Mouse (Mus musculus) adipocyte (in vitro differentiated cells): ENCODE measurements around the gene Kcnab2.
A peak's percentile ranks its signal among the peaks of the same experiment; 100 is the strongest.

ENCODE experiments used
- DNase-seq: peaks from one replicate; pipeline ENCODE4 v3.0.0-alpha.2; 2016; ENCODE audit warnings: low spot score

Gene Kcnab2

GRCm38 (mm10) chr4:152451371-152451770 lies 26.3 kb downstream of the Kcnab2 start:
- no peak for DNase-seq

DNA sequence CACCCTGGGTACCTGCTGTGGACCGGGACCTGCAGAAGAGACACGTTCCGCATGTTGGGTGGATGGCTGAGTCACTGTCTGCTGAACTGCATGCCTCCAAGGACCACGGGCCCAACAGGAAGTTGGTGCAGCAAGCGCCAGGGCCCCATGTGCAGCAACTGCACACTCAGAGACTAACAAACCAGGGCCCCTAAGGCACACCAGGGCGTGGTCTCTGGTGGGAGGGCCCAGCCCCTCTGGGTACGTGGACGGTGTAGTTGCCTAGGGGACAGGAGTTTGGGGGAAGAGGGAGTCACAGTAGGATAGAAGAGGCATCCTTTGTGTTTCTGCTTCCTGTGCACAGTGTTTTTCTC lies 29.0 kb downstream of the Kcnab2 start:
- no peak for DNase-seq

- no peak for DNase-seq
These were observed 29.7 kb downstream of the Kcnab2 start for GRCm38 (mm10) chr4:152447731-152448665.

- peak; percentile 7 for DNase-seq
These were observed 31.5 kb downstream of the Kcnab2 start for GRCm38 (mm10) chr4:152446178-152446577.

GRCm38 (mm10) chr4:152441536-152441935 lies 36.1 kb downstream of the Kcnab2 start:
- no peak for DNase-seq

DNA sequence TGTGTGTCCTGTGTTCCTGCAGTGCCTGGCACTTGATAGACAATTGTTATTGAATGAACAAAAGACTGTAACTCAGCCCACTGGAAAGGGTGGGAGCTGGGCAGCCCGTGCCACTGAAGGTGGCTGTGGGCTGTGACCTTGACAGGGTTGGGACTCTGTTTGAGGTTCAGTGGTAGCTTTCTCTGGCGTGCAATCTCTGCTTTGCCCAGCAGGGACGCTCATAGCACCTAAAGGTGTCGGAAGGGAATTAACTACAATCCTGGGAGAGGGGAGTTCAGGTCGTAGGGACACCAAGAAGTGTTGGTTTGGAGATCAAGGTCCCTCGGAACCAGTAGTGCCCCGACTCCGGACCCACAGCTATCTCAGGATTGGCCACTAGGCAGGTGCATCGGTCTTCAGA lies 36.8 kb downstream of the Kcnab2 start:
- no peak for DNase-seq

DNA sequence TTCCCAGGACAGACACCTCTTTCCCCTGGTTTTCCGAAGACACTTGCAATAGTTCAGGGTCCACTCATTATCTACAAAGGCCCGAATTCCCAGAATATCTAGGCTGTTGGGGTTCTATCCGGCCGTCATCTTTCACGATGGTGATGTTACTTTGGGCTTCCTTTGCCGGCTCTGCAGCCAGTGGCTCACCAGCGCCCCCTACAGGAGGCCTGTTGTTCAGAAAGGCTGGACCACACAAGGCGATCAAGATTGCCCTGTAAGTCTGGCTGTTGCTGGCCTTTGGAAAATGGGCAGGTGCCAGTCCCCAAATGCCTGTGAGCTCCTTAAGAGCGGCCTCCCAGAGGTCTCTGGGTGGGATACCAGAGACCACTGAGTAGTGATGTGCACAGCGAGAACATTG lies 42.4 kb downstream of the Kcnab2 start:
- DNase-seq = peak; percentile 55

DNA sequence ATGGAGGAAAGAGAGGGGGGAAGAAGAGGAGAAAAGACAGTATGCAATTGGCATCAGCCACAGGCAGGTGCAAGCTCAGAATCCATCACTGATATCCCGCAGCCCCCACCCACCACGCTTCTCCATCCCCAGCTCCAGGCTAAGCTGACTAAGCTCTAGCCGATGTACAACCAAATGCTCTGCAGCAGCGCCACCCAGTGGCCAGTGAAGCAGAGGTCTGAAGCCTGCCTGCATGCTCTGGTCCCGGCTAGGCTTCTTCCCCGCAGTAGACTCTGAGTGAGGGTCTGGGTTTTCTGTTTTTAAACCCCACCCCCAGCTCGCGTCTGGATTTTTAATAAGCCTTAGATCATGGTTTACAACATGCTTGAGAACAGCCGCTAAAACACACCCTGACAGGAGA lies 42.8 kb downstream of the Kcnab2 start:
- peak; percentile 89 for DNase-seq

DNA sequence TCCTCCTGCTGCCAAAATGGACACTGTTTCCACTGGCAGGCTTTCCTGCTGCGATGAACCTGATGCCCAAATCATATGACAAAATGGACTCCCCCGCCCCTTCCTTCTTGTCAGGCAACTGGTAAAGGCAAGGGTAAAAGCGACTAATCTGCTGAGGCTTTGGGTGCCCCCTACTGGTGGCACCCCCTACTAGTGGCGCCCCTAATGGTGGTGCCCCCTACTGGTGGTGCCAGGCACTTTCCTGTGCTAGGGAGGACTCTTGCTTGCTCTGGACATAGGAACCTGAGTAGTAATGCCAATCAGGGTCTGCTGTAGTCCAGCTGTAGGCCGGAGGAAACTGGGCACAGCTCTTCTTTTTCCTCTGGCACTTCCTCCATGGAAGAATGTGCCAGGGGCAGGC lies 45.4 kb downstream of the Kcnab2 start:
- peak; percentile 51 for DNase-seq

DNA sequence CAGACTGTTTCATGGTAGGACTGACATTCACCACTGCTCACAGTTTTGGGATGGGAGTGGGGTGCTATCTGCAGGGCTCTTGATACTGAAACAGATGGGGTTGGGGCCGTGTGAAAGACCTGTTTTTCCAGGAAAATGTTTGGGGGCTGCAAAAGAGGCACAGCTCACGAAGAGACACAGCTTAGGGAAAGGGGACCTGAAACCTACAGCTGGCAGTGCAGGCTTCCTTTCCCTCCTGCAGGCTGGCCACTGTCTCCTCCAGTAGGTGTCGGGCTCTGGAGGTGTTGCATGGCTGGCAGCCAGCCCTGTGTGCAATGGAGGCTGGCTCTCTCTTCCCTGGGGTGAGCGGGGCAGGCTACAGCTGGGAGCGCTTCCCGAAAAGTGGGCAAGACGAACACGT lies 49.4 kb downstream of the Kcnab2 start:
- DNase-seq = no peak

GRCm38 (mm10) chr4:152424922-152425321 lies 52.7 kb downstream of the Kcnab2 start:
- DNase-seq = peak; percentile 26

DNA sequence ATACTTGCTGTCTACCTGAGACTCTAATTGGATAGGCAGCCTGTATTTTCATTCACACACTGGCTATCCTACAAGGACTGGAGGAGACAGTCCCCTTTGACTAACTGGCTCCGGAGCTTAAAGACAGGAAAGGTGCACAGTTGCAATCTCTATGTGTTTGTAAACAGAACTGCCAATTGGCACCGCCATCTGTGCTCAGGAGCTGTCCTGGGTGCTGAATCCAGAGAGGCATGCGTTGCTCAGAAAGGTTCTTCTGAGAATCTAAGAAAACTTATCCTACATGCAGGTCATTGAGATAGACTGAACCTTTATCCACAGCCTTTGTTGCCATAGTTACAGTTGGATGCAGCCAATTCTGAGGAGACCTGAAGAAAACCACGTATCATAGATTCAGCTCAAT lies 53.3 kb downstream of the Kcnab2 start:
- peak; percentile 77 for DNase-seq

GRCm38 (mm10) chr4:152423576-152423975 lies 54.1 kb downstream of the Kcnab2 start:
- DNase-seq = no peak

DNA sequence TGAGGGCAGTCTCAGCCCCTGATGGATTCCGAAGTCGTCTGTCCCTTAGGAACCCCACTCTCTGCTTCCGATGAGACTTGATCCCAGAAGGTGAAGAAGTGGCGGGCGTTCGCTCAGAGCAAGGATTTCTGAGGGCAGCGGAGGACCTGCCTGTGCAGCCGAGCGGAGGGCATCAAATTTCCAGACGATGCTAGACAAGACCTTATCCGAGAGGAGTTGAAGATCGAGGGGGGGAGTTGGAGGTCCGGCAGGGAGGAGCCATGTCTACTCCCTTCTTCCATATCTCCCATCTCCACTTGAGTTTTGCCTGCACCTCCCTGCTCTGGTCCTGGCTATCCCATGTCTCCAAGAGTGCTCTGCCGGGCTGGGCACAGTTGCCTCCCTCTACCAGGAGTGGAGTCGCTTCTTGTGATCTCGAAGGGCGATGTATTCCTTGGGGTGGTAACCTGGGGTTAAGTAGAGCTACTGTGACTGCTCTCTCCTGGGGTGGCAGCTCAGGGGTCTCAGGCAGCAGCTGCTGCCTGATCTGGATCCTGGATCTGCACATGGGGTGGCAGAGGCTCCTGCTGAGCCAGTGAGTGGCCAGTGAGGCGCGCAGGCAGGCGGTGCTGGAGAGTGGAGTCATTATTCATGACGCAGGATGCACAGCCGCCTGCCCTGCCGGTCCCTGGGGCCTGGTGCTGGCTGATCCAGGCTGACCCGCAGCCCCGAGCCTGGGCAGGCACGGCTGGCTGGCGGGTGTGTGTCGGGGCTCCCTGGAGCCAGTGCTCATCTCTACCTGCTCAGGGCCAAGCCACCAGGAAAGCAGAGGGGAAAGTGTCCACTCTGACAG lies 59.2 kb downstream of the Kcnab2 start:
- DNase-seq = no peak

DNA sequence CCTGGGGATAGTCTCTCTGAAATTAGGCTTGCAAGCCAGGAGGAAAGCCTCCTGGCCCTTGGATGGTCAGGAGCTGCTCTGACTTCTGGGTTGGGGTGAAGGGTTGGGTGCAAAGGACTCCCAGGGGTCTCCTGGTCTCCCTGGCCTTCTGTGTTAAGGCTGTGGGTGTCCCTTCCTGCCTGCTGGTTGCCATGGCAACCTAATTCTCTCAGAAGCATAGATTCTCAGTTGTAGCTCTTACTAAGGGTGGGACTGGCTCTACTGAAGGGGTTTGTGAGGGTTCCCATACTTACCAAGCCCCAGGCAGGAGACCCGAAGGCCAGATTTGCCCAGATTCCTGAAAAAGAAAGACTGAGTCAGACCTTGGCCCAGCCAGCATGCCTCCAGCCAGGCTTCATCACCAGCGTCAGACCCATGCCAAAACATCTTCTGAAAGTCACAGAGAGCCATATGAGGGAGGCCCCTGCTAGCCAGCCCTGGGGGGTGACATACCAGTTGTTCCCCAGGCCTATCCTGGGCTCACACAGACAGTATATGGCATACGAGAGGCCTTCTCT lies 65.1 kb downstream of the Kcnab2 start:
- DNase-seq = no peak

GRCm38 (mm10) chr4:152410961-152411360 lies 66.7 kb downstream of the Kcnab2 start:
- DNase-seq = no peak

DNA sequence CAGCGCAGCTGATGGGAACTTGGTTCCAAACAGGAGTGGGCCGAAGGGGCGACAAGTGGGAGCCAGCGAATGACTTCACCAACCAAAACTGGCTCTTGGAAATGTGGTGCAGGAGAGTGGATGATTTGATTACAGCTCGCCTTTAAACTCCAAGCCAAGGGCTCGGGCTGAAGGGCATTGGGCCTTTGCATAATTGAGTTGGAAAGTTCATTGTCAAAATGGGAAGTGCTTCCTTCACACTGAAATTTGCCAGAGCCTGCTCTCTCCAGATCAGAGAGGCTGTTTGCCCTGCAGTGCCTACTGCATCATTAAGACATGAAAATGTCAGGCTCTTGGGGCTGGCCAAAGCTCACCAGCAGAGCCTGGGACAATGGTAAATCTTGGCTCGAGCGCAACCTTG lies 71.1 kb downstream of the Kcnab2 start:
- DNase-seq = no peak

DNA sequence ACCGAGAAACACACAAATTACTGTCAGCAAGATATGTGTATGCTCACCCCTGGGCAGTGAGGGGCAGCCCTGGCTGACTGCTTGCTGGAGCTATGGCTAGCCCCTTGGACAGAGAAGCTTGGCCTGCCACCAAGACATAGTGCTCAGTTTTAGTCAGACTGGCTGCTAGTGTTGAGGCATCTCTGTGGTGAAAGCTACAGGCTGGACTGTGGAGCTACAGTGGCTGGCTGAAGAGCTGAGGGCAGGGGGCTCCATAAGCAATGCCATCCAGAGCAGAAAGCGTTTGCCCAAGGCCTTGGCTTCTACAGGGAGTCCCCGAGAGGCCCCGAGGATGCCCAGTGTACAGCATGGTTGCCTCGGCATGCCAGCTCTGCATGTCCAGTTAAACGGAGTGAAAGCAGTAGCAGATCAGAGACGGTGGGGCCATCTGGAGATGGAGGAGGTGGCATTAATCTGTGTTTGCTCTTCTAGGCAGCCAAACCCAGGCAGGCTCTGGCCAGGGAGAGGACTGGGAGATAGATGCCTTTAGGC lies 71.9 kb downstream of the Kcnab2 start:
- DNase-seq = no peak

DNA sequence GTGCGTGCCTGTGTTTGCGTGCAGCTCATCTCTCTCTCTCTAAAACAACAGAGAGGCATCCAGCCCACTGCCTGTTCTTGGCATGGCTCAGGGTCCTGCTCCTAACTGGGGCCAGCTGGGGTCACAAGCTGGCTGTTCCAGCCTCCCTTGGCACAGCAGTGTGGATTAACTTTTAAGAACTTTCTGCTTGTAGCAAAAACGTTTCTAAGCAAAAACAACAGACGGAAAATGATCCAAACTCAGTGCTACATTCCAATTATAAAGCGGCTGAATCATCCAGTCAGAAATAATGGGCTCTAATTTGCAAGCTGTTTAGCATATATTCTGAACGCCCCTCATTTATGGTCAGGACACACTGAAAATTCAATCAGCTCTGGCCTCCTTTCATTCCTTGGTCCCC lies 72.5 kb downstream of the Kcnab2 start:
- peak; percentile 27 for DNase-seq

- DNase-seq = no peak
These were observed 78.7 kb downstream of the Kcnab2 start for GRCm38 (mm10) chr4:152398926-152399325.

DNA sequence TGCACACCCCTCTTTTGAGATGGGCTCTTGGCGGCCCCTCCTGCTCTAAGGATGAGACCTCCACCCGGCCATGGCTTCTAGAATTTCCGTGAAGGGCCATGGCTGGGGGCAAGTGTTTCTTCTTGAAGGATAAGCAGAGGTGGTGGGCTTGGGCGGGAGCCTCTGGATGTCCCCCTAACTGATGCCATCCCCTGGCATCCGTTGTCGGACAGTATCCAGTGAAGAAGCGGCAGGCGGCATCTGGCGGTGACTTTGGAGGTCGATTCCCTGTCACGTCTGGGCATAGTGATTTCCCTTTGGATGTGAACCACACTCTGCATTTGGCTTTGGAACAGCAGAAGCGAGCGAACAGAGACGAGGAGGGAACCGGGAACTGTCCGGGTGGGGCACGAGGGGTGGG lies 85.0 kb downstream of the Kcnab2 start:
- no peak for DNase-seq

GRCm38 (mm10) chr4:152392192-152392591 lies 85.5 kb downstream of the Kcnab2 start:
- no peak for DNase-seq

DNA sequence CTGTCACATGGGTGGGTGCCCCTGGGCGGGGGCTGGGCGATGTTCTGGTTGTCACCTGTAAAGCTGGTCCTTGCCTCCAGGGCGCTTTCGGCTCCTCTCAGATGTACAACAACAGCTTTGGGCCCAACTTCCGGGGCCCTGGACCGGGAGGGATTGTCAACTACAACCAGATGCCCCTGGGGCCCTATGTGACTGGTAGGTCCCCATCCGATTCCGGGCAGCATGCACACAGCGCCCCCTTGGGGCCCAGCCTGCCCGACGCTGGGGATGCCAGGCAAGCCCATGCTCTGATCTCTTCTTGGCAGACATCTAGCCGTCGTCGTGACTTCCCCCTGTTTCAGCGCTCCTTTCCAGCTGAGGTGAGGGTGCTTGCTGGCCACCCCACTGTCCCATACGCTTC lies 92.0 kb downstream of the Kcnab2 start:
- DNase-seq = no peak
